Mouse (Mus musculus) forelimb bud, embryonic 11.5 days (tissue): ENCODE data around the gene Map2.

Source experiments
- DNase-seq: peaks from one replicate; pipeline ENCODE4 v3.0.0-alpha.2; 2012; ENCODE audit warnings: low read depth, low spot score

Gene Map2

DNA sequence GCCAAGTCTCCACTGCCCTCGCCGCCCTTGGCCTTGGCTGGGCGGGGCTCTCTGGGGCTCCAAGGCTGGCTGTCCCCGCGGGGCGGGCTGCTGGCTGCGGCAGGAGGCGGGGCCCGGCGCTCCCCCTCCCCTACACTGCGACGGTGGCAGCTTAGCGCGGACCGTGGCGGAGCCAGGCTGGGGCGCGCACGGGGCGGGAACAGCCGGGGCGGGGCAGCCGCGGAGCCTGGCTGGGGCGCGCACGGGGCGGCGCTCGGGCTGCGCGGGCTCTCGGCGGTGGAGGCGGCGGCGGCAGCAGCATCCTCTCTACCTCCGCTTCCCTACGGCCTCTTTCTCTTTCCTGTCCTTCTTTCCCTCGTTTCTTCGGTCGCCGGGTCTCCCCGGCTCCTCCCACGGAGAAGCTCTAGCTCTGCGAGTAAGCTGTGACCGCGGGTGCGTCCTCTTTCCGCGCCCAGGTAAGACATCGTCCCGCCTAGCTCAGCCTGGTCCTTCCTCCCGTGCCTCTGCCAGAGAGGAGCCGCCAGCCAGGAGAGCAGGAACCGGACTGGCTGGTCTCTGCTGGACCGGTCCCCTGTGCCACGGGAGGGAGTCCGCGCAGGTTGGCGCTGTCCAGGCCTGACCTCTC is at the start of gene Map2:
Gene Map2 (plus strand): TSS at position 233 of the 625 bp plus-strand sequence.
- DNase-seq: peak; percentile 54

- no peak for DNase-seq
Measured at GRCm38 (mm10) chr1:66133014-66133413, 42.1 kb upstream of the Map2 start.

GRCm38 (mm10) chr1:66135324-66135723 is 39.7 kb upstream of the Map2 start:
- no peak for DNase-seq

GRCm38 (mm10) chr1:66140686-66141085 is 34.4 kb upstream of the Map2 start:
- DNase-seq: no peak

- no peak for DNase-seq
Measured at GRCm38 (mm10) chr1:66145180-66145579, 29.9 kb upstream of the Map2 start.

DNA sequence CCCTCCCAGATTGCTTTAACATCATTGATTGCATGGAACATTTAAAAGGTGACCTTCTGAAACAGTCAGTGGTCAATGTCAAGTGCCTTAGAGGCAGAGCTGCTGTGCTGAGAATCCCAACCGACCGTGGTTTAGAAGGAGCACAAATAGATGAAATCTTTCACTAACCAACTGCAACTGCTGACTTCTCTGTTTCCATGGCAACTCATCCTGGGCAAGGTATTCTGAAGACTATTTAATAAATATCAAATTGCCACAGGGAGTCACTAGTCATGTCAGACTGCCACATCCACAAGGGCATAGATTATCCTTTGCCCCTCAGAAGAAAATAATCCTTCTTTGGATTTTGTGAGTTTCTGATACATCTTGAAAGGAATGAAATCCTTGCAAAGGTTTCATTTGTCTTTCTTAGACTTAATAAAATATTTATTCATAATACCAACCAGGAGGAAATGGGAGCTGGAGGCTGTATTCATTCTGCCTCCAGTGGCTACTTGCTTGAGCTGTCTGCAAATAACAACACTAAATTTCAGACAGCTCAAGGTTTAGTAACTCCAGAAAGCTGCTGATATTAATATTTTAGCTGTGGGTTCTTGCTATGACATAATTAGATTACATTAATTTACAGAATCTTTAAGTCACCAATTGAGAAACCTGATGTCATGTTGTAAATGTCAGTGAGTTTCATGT is 26.1 kb upstream of the Map2 start:
- DNase-seq: no peak

DNA sequence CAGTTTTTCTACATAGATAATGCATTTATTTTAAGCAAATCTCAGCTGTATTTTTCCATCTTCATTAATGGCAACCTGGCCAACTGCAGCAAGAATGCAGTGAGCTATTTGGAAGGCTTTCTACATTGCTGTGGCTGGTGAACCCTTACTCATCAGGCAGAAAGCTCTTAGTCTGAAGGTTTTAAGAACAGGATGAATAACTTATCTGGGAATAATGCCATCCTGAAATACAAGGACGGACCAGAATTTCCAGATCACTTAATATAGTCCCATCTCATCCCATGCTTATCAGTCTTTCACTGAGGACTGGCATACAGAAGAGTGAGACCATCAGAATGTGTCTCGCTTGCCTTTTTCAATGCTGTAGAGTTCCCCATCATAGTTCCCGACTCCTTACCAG is 24.3 kb upstream of the Map2 start:
- no peak for DNase-seq

- no peak for DNase-seq
Measured at GRCm38 (mm10) chr1:66157135-66157534, 17.9 kb upstream of the Map2 start.

GRCm38 (mm10) chr1:66157589-66157988 is 17.5 kb upstream of the Map2 start:
- DNase-seq: no peak

DNA sequence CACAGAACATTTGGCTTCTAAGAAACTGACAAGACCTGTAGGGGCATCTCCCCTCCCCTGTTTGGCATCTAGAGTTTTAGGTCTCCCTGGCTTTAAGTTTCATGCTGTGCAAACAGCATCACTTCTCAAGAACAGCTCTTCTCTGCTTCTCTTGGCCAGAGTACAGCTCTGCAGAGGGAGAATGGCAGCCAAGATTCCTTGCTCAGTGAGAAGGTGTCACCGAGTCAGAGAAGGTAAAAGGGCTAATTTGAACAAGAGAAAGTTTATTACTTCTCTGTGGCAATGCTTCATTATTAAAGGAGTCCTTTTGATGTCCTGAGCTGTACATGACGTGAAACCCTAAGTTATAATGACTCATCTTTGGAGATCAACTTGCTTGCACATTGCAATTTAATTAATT is 10.4 kb upstream of the Map2 start:
- DNase-seq: no peak

- no peak for DNase-seq
Measured at GRCm38 (mm10) chr1:66168722-66169121, 6.4 kb upstream of the Map2 start.

- DNase-seq: no peak
Measured at GRCm38 (mm10) chr1:66172127-66172526, 2.9 kb upstream of the Map2 start.

DNA sequence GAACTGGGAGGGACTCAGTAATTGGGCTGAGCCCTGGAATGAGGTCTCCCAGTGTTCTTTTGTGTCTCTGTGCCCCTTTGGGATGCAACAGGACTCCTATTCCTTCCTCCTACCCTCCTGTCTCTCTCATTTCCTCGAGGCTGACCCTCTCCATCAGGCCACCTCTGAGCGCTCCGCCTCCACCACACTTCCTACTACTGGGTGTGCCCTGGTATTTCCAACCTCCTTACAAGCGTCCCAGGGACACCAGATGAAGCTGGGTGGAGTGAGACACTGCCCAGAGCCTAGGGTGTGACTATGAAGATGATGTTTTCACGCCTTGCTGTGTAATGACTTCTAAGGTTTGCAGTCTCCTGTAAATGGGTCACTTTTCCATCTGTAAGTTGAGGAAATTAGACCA is 1.4 kb upstream of the Map2 start:
- DNase-seq: no peak

DNA sequence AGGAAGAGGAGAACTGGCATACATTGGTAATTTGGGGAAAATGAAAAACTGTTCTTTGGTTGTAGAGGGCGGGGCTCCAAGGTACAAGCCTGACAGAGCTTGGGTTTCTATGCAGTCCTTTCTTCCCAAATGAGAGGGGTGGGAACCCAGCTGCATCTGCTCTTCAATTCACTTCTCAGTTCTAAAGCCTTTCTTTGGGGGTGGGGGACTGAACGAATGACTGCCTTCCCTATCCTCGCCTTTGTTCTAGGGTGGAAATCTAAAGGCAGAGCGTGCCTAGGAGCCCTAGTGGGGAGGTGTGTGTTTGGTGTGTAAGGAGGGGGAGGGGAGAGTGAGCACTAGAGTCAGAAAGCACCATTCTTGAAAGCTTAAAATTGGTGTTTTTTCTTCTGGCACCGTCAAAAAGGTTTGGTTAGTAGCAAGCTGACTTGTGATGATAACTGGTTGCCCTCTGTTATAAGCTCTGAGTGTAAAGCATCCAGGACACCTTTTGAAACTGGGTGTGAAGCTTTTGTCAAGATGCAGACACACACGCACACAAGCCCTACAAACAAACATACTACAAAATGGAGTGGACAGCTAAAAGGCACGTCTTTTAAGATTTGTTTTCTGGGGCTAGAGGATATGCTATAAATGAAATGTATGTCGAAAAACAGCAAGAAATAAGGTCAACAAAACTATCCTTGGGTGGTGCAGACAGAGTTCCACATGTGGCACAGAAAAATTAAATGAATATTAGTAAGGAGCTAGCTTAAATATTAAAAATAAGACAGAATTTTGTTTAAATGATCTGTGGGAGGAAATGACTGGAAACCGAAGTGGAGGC is 1.2 kb downstream of the Map2 start:
- no peak for DNase-seq

- no peak for DNase-seq
Measured at GRCm38 (mm10) chr1:66176838-66177105, 1.7 kb downstream of the Map2 start.

GRCm38 (mm10) chr1:66177489-66178170 is 2.6 kb downstream of the Map2 start:
- no peak for DNase-seq

- no peak for DNase-seq
Measured at GRCm38 (mm10) chr1:66187016-66187681, 12.1 kb downstream of the Map2 start.

GRCm38 (mm10) chr1:66192401-66192800 is 17.3 kb downstream of the Map2 start:
- DNase-seq: no peak

GRCm38 (mm10) chr1:66192891-66193290 is 17.8 kb downstream of the Map2 start:
- DNase-seq: no peak

- DNase-seq: no peak
Measured at GRCm38 (mm10) chr1:66195040-66195726, 20.1 kb downstream of the Map2 start.

DNA sequence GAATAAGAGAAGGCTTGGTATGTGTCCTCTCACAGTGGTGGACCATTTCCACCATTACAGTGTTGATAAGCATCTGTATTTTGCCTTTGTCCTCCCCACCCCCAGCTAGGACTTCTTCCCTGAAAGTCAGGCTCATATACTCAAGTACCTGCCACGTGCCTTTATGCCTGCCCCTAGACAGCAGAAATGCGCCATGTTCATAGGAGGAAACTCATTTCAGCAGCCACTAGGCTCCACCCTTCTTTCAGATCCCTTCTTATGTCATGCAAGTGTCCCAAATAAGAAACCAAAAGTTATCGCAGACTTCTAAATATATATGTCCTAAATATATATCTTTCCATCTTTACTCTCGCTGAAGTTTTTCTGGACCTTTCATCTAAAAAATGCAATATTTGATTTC is 21.2 kb downstream of the Map2 start:
- DNase-seq: no peak
